Mouse (Mus musculus): ENCODE data around the gene F5.

DNA sequence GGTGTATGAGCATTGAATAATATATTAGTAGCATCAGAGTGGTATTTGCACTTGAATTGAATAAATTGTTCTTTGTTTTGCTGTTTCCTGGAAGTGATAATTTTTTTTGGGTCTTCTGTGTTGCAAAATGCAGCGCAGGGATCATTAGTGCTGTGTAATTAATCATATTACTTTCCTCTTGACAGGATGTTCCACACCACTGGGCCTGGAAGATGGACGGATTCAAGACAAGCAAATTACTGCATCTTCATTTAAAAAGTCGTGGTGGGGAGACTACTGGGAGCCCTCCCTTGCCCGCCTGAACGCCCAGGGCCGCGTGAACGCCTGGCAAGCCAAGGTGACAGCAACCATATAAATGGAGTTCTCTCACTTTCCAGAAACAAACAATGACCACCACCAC lies 62.6 kb downstream of the F5 start:
- TF ChIP-seq CTCF (IDR thresholded peaks at IDR 0.05; ENCODE audit: low read depth) (no peak), EP300 (IDR thresholded peaks at IDR 0.05; ENCODE audit: low read depth) (no peak)
